Mouse (Mus musculus) adrenal gland, adult 18-20 months (tissue): ENCODE results near the gene Sgsm1. TPM values are rescaled to one million over a fixed set of nuclear protein-coding genes. Genes with fewer than 3 reads are reported as not detected.

Source experiments
- DNase-seq, 2 experiments: peaks; one replicate each; pipeline ENCODE4 v3.0.0; 2021 to 2022; ENCODE audit warnings: low spot score in 2 of 2
- microRNA-seq, 2 experiments: library from miRNA; unstranded; fragments of <30 nt; microRNA quantifications; one replicate each; pipeline ENCODE4 v1.2.0; 2021; ENCODE audit warnings: borderline number of aligned reads in 2 of 2
- total RNA-seq, 2 experiments: library from RNA; stranded (reverse); gene quantifications; 1 replicate in 1 of 2; 2 replicates in 1 of 2; pipeline ENCODE4 v1.2.3; 2021

The Sgsm1 gene
- total RNA-seq, 2 experiments from 2014 or later = 8.8 to 12.2 TPM

DNA sequence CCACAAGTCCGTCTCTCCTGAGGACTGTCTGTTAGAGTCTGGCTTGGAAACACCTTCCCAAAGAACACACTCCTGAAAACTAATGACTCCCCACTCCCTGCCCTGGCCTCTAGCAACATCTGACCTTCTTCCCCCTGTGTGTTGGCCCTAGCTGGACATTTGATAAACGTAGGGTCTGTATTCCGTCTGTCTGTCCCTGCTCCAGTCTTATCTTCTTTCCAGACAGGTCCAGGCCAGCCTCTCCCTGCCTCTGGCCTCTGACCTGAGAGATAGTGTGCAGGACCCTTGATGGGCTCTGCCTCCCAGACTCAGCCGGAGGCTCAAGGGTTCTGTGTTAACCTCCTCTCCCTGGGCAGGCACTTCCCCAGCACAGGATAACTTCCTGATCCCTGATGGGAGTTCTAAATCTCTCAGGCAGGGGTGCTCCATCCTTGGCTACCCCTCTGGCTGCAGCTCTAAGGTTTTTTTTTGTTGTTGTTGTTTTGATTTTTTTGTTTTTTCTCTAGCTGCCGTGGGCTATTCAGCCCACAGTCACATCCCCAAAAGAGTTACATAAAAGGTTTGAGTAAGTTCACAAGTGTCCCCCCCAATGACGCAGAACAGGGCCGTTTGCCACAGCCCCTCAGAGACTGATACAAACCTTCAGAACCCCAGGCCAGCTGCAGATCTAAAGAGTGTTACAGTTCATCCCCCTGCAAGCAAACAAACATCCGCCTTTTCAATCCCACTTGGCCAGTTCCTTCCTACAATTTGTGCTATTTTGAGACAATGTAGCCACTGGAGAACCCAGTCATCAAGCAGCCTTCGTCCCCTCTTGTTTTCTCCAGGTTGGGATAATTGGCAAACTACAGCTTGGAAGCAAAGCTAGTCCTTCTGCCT, 113.4 kb downstream of the Sgsm1 start:
- no peak for DNase-seq

DNA sequence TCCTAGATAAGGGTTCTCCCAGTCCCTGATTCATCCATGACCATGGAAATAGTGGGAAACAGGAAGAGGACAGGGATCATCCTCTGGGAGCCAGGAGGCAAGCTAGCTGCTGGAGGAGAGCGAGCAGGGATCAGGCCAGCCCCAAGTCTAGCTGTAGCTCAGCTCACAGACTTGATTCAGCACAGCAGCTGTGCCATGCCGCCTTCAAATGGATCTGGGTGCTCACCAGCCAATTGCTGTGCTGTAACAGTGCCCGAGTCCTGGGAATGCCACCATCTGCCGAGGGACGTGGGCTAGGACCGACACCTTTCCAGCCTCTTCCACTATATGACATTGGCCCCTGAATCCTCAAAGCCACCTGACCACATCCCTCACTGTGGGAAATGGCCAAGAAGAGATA, 114.7 kb downstream of the Sgsm1 start:
- DNase-seq = no peak

DNA sequence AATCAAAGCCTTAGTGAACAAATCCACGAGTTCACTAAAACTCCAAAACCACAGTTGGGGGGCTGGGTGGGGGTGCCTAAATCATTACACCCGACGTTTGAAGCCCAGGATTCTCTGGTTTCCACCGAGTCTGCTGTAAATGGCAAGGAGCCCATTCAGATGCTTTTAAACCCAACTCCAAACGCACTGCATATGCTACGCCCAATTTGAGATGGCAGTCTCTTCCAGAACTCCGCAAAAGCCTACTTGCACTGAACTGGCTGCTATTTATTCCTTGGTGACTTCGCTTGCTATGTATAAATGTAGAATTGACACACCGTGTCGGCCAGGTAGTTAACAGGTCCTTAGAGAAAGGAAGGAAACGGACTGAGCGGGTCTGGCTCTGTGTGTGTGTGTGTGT, 115.1 kb downstream of the Sgsm1 start:
- no peak for DNase-seq

DNA sequence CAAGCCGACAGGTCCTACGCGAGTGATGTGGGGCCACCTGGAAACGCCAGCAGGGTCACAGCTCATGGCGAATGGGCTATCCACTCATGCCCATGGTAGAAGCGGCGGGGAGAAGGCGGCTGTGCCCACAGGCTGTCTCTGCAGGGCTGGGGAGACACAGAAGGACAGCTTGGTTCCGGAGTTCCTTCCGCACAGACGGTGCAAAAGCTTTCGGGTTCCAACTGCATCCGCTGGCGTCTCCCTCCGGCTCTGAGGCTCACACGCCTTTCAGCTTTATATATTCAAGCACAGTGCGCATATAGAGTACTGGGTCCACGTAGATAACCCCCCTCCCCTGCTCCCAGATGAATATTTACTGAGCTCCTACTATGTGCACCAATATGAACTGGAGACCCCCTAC, 116.8 kb downstream of the Sgsm1 start:
- DNase-seq = no peak

Small RNA genes lying within 50 kb of the gene (microRNA-seq; reads per million reads assigned to microRNA genes)
- gene Mir7229 = 0 reads per million in 2 experiments
- gene Mir7230 = 0 reads per million in 2 experiments

Other genes starting within 250 kb of the Sgsm1 start
- gene Crybb2, start 240.7 kb downstream of the Sgsm1 start, total RNA-seq = not detected
- gene Crybb3, start 229.2 kb downstream of the Sgsm1 start, total RNA-seq = 1 to 10 TPM in 1 of 2 experiments, under 1 TPM in 1; 0.50 to 1.3 TPM
- 10 to 100 TPM in 1 of 2 experiments, 1 to 10 TPM in 1; 8.8 to 12.1 TPM for gene 2900026A02Rik, start 89.5 kb downstream of the Sgsm1 start, total RNA-seq
- not detected for gene Tmem211, start 83.9 kb downstream of the Sgsm1 start, total RNA-seq
- gene Aym1, start 46.5 kb upstream of the Sgsm1 start, total RNA-seq = not detected
- gene Wscd2, start 179.5 kb upstream of the Sgsm1 start, total RNA-seq = 1 to 10 TPM; 4.4 to 8.5 TPM